Mouse (Mus musculus): Measurements from ENCODE around the gene Casq1. TPM values are rescaled to one million over a fixed set of nuclear protein-coding genes. Genes with fewer than 3 reads are reported as not detected.

Gene Casq1
- polyA plus RNA-seq, 1 experiment: not detected

DNA sequence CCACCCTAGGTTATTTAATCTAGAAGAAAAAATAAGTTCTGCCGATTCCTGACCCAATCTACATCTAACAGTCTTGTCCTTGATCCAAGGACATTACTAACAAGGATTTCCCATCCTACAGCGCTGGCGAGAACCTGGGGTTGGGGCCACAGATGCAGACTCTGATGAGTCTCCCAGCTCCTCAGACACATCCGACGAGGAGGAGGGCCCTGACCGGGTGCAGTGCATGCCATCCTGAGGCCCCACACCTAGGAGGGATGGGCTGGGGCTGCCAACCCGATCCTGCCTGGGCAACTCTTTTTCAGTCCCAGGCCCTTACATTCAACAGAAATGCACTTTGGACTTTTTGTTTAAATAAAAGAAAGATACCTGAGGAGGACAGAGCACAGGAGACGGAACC, 25.2 kb downstream of the Casq1 start:
- H3K27ac ChIP-seq (ENCODE audit: insufficient read depth, low read depth, low read length): no peak overlapping the region
- peaks cover 11% of the 10 kb centered on the region for H3K4me1 ChIP-seq (ENCODE audit: control insufficient read depth, insufficient read depth, low read length)
- TF ChIP-seq CTCF (IDR thresholded peaks at IDR 0.05; ENCODE audit: insufficient read depth, low read depth, low read length): no peak
- TF ChIP-seq POLR2A (IDR thresholded peaks at IDR 0.05; ENCODE audit: insufficient read depth, low read depth, low read length): no peak
- WGBS: 74% methylated on average over 8 of the region's 8 CpGs
- no peak overlapping the region for H3K4me3 ChIP-seq (ENCODE audit: insufficient read depth, low read depth, low read length)

DNA sequence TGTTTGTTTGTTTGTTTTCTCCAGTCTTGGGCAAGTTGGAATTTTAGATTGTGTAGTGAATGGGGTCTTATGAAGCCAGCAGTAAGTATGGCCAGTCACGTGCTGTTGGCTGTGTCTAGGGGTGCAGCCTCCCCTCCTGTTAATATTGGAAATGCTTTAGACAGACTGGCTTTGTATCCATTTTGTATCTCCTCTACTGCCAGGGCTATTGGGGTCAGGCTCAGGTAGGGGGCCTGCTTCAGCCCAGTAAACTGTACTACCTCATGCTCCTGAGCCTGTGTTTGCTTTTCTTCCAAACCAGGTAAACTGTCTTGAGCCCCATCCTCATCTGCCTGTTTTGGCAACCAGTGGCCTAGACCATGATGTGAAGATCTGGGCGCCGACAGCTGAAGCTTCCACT, 27.5 kb downstream of the Casq1 start:
- 80% methylated on average over 3 of the region's 3 CpGs for WGBS
- H3K27ac ChIP-seq (ENCODE audit: insufficient read depth, low read depth, low read length): no peak overlapping the region
- TF ChIP-seq POLR2A (IDR thresholded peaks at IDR 0.05; ENCODE audit: insufficient read depth, low read depth, low read length): no peak
- no peak for TF ChIP-seq CTCF (IDR thresholded peaks at IDR 0.05; ENCODE audit: insufficient read depth, low read depth, low read length)

GRCm38 (mm10) chr1:172191578-172191977, 28.1 kb downstream of the Casq1 start:
- Histone ChIP-seq H3K27ac (ENCODE audit: insufficient read depth, low read depth, low read length) (no peak overlapping the region), H3K4me3 (ENCODE audit: insufficient read depth, low read depth, low read length) (no peak overlapping the region), H3K4me1 (ENCODE audit: control insufficient read depth, insufficient read depth, low read length) (peaks cover 5% of the 10 kb centered on the region; the same call in 1 of the 2 replicates)
- no peak for TF ChIP-seq POLR2A (IDR thresholded peaks at IDR 0.05; ENCODE audit: insufficient read depth, low read depth, low read length)
- no peak for TF ChIP-seq CTCF (IDR thresholded peaks at IDR 0.05; ENCODE audit: insufficient read depth, low read depth, low read length)
- WGBS: 66% methylated on average over 2 of the region's 2 CpGs

More for the DNA sequence above, 27.5 kb downstream of the Casq1 start:
- Histone ChIP-seq H3K4me3 (ENCODE audit: insufficient read depth, low read depth, low read length) (no peak overlapping the region), H3K4me1 (ENCODE audit: control insufficient read depth, insufficient read depth, low read length) (peaks cover 7% of the 10 kb centered on the region)

DNA sequence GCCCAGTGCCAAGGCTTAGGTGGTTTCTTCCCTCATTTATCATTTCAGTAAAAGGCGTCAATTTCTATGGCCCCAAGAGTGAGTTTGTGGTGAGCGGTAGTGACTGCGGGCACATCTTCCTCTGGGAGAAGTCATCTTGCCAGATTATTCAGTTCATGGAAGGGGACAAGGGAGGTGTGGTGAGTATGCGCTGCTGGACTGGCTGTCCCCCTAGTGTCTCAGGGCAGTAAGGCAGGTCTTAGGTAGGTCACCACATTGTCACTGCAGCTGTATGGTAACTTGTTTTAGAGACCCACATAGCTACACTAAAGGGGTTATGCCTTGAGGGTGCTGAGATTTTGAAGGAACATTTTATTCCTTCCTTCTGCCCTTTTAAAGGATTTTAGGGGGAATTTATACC, 30.8 kb downstream of the Casq1 start:
- H3K4me1 ChIP-seq (ENCODE audit: control insufficient read depth, insufficient read depth, low read length): no peaks in the 10 kb centered on the region
- no peak overlapping the region for H3K4me3 ChIP-seq (ENCODE audit: insufficient read depth, low read depth, low read length)
- 69% methylated on average over 4 of the region's 4 CpGs for WGBS
- no peak overlapping the region for H3K27ac ChIP-seq (ENCODE audit: insufficient read depth, low read depth, low read length)
- TF ChIP-seq POLR2A (IDR thresholded peaks at IDR 0.05; ENCODE audit: insufficient read depth, low read depth, low read length) (no peak), CTCF (IDR thresholded peaks at IDR 0.05; ENCODE audit: insufficient read depth, low read depth, low read length) (no peak)

GRCm38 (mm10) chr1:172186401-172187289, 33.0 kb downstream of the Casq1 start:
- Histone ChIP-seq H3K4me1 (ENCODE audit: control insufficient read depth, insufficient read depth, low read length) (no peaks in the 10 kb centered on the region), H3K4me3 (ENCODE audit: insufficient read depth, low read depth, low read length) (no peak overlapping the region), H3K27ac (ENCODE audit: insufficient read depth, low read depth, low read length) (no peak overlapping the region)
- no peak for TF ChIP-seq POLR2A (IDR thresholded peaks at IDR 0.05; ENCODE audit: insufficient read depth, low read depth, low read length)
- TF ChIP-seq CTCF (IDR thresholded peaks at IDR 0.05; ENCODE audit: insufficient read depth, low read depth, low read length): no peak
- WGBS: 92% methylated on average over 10 of the region's 10 CpGs

DNA sequence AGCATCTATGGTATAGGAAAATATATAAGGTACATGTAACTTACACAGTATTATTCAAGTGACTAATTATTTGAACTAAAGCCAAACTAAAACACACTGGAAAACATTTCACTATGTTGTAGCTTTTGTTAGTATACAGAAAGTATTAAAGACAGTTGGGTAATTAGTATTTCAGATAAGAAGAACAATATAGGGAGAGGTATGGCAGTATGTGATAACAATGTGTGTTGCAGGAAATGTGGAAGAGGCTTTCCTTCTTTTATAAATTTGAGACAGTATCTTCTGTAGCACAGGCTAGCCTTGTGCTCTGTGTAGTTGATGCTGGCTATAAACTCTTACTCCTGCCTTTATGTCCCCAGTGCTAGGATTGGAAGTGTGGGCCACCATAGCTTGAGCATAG, 35.8 kb downstream of the Casq1 start:
- Histone ChIP-seq H3K27ac (ENCODE audit: insufficient read depth, low read depth, low read length) (no peak overlapping the region), H3K4me1 (ENCODE audit: control insufficient read depth, insufficient read depth, low read length) (no peaks in the 10 kb centered on the region), H3K4me3 (ENCODE audit: insufficient read depth, low read depth, low read length) (no peak overlapping the region)
- no peak for TF ChIP-seq POLR2A (IDR thresholded peaks at IDR 0.05; ENCODE audit: insufficient read depth, low read depth, low read length)
- no peak for TF ChIP-seq CTCF (IDR thresholded peaks at IDR 0.05; ENCODE audit: insufficient read depth, low read depth, low read length)

DNA sequence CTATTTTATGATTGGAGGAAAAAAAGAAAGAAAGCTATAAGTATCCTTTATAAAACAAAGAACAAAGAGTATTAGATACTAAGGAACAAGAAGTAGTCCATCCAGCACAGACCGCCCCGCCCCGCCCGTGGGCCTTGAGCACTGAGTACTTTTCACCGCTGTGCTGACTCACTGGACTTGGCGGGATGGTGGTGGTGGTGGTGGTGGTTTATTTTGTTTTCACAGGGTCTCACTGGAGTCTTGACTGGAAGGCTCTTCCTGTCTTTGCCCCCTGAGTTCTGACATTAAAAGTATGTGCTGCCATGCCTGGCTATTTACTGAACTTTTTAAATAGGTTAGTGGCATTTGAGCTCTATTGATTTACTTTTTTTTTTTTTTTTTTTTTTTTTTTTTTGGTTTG, 36.6 kb downstream of the Casq1 start:
- no peaks in the 10 kb centered on the region for H3K4me1 ChIP-seq (ENCODE audit: control insufficient read depth, insufficient read depth, low read length)
- TF ChIP-seq POLR2A (IDR thresholded peaks at IDR 0.05; ENCODE audit: insufficient read depth, low read depth, low read length) (no peak), CTCF (IDR thresholded peaks at IDR 0.05; ENCODE audit: insufficient read depth, low read depth, low read length) (no peak)
- WGBS: 97% methylated on average over 6 of the region's 6 CpGs
- H3K27ac ChIP-seq (ENCODE audit: insufficient read depth, low read depth, low read length): no peak overlapping the region
- H3K4me3 ChIP-seq (ENCODE audit: insufficient read depth, low read depth, low read length): no peak overlapping the region

DNA sequence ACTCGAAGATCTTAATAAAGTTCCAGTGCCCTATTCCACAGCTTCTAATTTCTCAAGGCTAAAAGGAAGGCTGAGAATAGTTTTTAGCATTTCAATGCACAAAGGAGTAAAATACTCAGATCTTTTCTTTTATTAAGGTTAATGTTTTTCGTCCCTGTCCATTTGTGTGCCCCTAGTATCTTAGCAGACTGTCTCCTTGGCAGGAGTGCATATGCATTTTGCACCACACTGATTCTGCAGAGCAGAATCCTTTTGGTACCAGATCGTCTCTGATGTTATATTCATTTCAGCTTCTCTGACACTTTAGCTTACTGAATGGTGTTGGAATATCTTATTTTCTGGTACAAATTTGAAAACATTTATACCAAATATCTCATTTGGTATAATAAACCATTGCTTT, 37.9 kb downstream of the Casq1 start:
- TF ChIP-seq POLR2A (IDR thresholded peaks at IDR 0.05; ENCODE audit: insufficient read depth, low read depth, low read length) (no peak), CTCF (IDR thresholded peaks at IDR 0.05; ENCODE audit: insufficient read depth, low read depth, low read length) (no peak)
- H3K4me3 ChIP-seq (ENCODE audit: insufficient read depth, low read depth, low read length): no peak overlapping the region
- WGBS: 75% methylated on average over 3 of the region's 3 CpGs
- H3K27ac ChIP-seq (ENCODE audit: insufficient read depth, low read depth, low read length): no peak overlapping the region
- peaks cover 5% of the 10 kb centered on the region for H3K4me1 ChIP-seq (ENCODE audit: control insufficient read depth, insufficient read depth, low read length)

DNA sequence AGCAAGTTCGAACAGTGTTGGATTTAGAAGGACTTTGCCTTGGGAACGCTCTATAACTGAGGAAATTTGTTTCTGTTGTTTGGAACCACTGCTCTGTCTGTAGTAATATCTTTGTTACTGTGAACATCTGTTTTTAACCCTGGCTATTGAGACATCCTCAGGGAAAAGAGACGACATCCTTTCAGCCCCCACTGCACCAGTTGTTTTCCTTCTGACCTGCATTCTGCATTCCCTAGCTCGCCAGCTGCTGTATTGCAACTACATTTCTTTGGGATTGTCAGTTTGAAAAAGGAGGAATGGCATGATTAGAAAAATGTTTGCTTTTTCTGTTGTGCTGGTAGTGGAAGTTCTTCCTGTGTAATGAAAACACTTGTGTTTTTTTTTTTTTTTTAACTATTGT, 38.8 kb downstream of the Casq1 start:
- 57% methylated on average over 4 of the region's 4 CpGs for WGBS
- no peak for TF ChIP-seq POLR2A (IDR thresholded peaks at IDR 0.05; ENCODE audit: insufficient read depth, low read depth, low read length)
- no peak for TF ChIP-seq CTCF (IDR thresholded peaks at IDR 0.05; ENCODE audit: insufficient read depth, low read depth, low read length)
- H3K4me1 ChIP-seq (ENCODE audit: control insufficient read depth, insufficient read depth, low read length): peaks cover 5% of the 10 kb centered on the region
- no peak overlapping the region for H3K27ac ChIP-seq (ENCODE audit: insufficient read depth, low read depth, low read length)
- H3K4me3 ChIP-seq (ENCODE audit: insufficient read depth, low read depth, low read length): no peak overlapping the region
